Mouse (Mus musculus) right cerebral cortex, postnatal 4 days (tissue): ENCODE measurements around the gene Slc25a27.
A peak's percentile ranks its signal among the peaks of the same experiment; 100 is the strongest.

Experiments
- DNase-seq: peaks from one replicate; pipeline ENCODE4 v3.0.0-alpha.2; 2022

The Slc25a27 gene

DNA sequence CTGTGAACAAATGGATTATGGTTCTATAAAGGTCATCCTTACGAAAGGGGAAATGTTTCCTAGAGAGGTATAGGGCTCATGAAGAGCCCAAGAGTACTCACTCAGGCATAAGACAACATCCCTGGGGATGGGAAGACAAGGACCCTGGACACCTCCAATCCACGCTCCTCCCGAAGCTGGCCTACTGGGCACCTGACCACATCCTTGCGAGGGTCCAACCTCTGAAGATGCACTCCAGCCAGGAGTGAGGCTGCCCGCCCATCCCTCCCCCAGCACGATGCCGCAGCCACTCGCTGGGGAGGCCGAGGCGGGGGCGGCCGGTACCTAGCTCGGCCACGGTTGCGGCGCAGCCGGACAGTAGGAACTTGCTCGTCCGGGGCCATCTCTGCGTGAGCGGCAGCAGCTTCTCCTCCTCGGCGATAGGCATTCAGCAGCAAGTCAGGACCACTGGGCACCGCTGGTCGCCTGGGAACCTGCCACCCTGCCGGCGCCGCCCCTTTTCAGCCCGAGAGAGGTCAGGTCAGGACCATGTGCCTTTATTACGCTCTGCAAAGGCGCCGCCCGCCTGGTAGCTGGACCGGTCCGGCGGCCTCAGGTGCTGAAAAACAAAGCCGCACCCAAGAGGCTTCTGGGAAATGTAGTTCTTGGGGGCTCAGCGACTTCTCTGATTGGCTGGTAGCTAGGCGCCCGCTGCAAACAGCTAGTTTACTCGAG, at the start of gene Slc25a27:
TSS of gene Slc25a27 (minus strand) at position 639 of the 714 bp plus-strand sequence.
- DNase-seq, result peak; percentile 72

DNA sequence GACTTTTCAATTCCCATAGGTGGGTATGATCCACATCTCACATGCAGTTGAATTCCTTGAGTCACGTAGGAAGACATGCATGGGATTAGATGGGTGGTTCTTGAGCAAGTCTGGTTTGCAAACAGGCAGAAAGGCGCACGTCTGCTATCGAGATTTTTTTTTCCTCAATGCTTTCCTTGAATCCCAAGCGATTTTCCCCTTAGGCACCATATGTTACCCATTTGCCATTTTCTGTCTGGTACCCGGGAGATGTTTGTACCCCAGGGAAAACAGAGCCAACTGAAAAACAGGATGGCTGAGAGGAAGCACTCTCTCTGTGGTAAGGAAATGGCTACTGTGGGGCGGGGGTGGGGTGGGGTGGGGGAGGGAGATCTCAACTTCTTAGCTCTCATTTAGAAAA, 49.6 kb upstream of the Slc25a27 start:
- no peak for DNase-seq

DNA sequence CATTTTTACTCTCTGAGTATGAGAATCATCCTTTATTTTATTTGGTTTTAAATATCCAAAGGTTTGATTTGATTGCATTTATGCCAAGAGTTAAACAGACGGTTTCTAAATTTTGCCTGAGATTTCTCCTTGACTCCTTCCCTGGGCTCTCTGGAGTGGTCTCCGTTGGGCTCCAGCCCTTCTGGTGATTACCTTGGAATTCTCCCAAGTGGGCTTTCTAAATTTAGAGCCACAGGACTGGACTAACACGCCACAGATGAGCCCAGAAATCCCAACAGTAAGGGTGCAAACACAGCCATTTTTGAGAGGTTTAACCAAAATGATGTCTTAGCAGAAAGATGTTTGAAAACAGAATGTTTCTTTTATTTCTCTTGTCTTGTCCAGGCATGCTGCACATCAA, 47.2 kb upstream of the Slc25a27 start:
- no peak for DNase-seq

DNA sequence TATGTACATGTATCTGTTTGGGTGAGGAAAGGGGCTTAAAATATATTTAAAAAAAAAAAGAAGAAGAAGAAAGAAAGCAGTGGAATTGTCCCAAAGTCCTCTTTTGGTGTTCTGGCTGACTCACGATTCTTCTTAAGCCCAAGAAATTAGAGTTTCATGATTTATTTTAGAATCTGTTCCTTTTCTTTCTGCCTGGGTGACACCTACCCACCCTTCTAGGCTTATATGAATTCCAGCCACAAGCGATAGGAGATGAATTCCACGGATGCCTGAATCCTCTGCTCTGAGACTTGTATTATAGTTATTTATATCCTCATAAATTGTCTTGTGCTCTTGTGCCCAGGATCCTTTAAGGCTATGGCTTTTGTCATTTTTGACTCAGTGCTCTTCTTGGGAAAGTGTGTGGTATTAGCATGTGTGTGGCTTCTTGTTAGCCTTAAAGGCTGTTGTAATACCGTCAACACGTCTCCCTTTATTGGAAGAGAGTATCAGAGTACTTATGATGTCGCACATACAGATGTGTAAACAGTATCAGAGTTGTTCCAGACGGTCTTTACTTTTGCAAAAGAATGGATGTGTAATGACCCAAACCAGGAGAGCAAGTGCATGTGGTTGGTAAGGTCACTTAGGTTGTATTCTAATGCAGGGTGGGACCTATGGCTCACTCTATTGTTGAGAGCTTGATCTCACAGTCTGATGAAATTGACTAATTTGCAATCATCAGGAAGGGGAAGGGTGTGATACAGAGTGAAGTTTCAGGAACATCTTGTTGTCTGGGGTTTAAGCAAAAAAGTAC, 44.7 kb upstream of the Slc25a27 start:
- DNase-seq, result no peak

DNA sequence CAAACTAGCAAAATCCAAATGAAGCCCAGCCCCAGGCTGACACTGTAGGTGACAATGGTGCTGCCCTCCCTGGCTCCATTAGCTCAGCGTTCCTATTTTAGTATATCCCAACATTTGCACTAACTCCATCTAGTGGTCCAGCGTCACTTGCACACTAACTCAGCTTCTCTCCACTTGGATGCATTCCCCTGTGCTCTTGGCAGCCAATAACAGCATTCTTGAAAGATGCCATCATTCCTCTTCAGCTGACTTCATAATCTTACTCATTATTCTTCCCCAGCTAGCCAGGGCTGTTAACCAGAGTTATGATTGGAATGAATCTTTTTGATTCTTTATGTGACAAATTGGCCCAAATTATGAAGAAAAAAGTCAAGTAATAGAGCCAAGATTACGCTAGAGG, 40.2 kb upstream of the Slc25a27 start:
- DNase-seq, result no peak

DNA sequence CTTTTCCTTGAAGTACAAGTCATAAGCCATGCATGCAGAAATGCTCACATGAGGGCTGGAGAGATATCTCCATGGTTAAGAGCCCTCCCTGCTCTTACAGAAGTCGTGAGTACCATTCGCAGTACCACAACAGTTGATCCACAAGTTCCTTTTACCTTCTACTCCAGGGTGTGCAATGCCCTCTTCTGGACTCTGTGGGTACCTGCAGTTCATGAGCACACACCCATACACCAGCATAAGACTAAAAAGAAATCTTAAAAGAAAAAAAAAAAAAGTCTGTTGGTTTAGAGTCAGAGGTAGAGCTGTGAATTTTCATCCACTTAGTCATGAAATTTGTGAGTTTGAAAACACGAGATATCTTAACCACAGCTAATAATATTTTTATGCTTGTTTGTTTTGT, 39.7 kb upstream of the Slc25a27 start:
- no peak for DNase-seq

DNA sequence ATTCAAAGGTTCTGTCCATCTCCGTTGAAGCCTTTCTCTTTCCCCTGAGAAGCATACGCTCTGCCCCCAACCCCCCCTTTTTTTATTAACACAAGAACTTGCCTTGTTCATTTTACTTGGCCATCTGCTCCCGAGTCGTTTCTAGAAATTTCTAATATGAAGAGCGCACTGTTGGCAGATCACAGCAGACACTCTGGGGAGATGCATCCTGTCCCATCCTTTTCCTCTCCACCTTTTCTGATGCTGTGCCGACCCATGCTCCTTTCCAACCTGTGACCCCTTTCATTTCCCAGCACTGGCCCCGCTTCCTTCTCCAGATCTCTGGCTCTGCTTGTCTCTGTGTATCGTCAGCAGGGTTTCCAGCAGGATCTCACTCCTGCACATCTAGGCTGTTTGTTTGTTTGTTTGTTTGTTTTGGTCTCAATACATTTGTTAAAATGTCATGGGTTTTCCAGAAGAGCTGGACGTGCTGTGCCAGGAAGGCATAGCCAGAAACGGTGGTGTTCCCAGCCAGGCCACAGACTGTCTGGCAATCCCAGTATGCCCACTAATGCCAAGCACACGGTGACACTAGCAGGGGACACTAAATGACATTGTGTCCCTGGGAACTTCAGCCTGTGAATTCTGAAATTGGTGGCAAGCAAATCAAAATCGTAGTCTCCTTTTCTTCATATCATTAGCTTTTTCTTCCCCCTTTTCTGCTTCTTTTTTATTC, 37.4 kb upstream of the Slc25a27 start:
- no peak for DNase-seq

DNA sequence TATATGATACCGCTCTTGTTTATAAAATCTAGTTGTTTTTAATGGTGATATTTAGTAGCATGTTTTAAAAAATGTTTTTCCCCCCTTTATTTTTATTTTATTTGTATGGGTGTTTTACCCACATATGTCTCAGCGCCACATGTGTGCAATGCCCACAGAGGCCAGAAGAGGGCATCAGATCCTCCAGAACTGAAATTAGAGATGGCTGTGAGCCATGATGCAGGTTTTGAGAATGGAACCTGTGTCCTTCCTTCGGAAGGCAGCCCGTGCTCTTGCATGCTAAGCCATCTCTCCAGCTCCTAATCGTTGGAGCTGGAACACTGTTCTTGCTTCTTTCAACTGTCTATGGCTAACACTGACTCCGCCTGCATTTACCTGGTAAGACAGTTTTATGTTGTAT, 34.0 kb upstream of the Slc25a27 start:
- DNase-seq, result peak; percentile 78

DNA sequence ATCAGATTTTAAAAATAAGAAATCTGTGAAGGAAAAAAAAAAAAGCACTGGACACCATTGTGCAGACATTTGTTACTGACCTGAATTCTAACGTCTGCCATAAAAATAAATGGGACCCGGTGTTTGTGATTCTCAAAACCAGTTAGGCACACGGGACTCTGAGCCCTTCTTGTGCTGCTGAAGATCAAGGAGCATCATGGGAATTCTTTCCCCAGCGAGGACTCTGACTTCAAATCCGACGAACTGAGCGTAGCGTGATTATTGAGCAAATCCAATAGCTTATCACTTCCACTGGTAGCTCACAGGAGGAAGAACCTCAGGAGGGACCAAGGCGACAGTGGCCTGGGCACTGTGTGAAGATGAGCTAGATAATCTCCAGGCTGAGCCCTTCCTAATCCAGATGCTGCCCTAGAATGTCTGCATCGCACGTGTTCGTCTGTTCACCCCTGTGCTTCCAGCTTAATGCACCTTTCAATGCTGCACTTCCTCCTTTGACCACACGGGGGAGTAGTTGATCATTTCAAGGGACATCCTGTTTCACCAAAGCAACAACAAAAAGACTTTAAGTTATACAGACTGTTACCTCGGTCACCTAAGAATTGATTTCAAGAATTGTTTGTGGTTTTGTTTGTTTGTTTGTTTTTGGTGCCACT, 32.1 kb upstream of the Slc25a27 start:
- peak; percentile 86 for DNase-seq

DNA sequence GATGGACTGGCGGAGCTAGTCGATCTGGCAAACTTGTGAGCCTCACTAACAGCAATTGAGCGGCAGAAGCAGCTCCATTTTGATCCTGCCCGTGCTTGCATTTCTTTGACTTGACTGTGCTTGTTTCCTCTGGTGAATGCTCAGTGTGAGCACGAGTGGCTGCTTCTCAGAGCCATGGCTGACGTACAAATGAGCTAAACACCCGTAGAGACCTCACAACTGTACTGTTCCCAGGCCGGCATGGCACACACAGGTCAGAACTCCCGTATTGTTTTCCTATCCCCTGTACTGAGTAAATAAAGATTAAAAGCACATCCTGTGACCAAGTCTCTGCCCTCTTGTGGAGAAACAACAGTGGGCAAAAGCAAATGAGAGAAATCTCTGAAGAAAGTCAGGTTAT, 22.6 kb upstream of the Slc25a27 start:
- no peak for DNase-seq

DNA sequence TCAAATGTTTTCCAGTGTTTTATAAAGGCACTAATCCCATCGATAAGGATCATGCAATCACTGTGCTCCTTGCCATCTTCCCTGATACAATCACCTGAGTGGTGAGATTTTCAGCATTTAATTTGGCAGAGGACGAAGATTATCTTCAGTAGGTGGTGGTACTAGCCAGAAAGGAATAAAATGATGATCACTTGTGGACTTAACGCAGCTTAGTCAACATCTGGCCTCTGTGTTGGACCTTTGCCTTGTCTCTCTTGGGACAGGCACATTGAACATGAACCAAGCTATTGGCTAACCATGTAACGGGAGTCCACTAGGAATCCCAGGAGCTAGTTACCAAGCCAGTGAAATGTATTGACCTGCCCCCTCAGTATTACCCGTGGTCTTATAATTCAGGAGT, 17.6 kb upstream of the Slc25a27 start:
- no peak for DNase-seq

DNA sequence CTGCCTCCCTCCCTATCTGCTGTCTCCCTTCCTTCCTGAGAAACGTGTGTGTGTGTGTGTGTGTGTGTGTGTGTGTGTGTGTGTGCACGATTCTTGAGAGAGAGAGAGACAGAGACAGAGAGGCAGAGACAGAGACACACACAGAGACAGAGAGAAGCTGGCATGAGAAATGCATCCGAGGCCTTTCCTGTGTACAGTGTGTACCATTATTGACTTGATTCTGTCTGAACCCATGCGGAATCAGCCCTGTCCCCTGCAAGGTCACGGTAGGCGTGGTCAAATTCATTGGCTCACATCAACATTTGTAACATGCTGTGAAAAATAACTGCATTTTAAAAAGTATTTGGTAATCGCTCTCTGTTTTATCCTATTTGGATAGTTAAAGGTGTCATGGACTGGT, 17.1 kb upstream of the Slc25a27 start:
- DNase-seq, result no peak

DNA sequence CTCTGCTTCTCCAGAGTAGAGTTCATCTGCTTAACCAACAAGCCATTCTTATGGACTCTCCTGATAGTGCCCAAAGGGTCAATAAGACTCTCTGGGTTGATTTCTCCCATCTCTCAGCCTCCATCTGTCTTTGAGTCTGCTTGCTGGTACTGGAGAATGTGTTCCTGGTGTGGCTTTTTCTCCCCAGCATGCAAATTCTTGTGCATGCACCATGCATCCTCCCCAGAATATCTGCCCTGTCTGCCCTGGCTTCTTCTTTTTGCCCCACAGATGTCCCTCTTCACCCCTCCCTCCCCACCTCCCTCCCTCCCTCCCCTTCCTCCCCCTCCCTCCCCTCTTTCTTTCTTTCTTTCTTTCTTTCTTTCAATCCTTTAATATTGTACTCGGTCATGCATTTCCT, 10.3 kb upstream of the Slc25a27 start:
- DNase-seq, result no peak

DNA sequence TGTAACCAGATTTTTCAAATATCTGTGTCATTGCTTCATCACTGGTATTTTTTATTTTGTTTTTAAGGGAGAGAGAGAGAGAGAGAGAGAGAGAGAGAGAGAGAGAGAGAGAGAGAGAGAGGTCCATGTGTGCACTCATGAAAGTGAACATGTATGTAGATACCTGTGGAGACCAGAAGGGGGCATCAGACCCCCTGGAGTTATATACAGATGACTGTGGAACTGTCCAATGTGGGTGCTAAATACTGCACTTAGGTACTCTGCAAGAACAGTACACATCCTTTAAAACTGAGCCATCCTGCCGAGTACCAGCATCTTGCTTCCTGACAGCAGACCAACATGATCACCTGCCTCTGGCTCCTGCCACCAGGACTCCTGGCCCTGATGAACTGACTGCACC, 9.2 kb upstream of the Slc25a27 start:
- no peak for DNase-seq

DNA sequence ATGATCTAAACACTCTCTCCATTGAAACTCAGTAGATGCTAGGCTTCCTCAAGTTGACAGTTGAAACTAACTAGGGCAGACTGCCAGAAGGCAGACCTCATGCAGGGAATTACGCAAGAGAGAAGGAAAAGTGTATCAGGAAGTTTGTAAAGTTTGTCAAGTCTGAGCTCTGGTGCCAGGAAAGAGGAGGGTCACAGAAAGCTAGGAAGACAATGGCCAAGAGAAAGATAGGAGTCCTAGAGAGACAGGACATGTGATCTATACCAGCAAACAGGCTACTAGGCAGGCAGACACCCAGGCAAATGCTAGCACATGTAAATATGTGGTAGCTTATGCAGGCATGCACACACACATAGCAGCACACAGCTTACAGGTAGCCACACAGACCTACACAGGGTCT, 8.2 kb upstream of the Slc25a27 start:
- no peak for DNase-seq

DNA sequence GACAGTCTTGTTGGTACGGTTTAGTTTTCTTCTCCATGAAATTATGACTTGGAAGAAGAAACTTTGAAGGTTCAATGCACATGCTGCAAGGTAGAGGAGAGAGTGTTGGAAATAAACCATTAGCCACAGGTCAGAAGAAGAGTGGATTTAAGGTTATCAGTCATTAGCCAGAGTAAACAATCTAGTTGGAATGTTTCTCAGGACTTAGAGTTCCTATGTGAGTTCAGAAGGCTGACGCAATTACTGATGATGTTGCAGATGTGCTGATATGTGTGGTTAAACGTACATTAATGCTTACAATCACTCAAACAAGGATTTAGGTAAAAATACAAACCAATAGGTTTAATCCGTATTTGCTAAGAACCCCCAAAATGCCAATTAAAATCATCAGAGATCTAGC, 4.9 kb upstream of the Slc25a27 start:
- DNase-seq, result no peak

DNA sequence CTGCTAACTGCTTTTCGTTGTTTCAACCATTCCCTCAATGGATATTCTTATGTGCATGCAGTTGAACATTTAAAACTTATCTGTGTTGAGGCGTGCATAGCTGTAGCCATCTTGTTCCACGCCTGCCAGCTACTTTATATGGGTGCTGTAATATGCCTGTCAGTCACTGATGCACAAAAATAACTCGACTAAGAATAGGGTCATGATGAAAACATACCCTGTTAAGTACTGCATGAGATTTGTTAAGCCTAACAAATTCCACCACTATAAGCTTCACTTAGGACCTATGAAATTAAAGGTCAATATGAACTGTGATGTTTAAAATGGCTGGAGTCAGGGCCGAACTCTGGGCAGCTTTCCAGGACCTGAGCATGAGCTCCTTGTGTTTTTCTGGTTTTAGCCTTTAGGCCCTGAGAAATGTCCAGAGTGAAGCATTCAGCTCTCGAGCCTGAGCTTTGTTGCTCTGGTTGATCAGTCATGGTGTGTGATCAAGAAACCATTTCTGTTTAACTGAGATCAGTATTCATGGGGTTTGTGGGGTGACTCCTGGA, 2.2 kb upstream of the Slc25a27 start:
- DNase-seq, result no peak

DNA sequence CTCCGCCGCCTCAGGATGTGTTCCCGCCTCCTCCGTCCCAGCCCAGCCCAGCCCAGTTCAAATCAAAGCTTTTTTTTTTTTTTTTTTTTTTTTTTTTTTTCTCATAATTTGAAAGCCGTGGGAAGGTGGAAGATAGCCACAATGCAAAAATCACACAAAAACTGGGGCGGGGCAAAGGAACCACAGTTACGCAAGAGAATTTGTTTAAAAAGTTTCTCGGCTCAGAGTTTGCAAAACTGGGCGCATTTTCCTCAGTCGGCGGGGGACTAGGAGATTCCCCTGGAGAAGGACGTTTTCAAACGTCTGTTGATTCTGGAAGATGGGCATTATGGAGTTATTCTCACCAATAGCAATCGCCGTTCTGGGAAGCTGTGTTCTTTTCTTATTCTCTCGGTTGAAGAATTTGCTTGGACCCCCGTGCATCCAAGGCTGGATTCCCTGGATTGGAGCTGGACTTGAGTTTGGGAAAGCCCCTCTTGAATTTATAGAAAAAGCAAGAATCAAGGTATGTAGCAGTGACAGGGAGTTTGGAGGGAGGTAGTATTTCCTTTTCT, 353 bp upstream of the Slc25a27 start, which contains the start of gene Cyp39a1:
TSS of gene Cyp39a1 (plus strand) at position 136 of the 554 bp plus-strand sequence.
- DNase-seq, result no peak

DNA sequence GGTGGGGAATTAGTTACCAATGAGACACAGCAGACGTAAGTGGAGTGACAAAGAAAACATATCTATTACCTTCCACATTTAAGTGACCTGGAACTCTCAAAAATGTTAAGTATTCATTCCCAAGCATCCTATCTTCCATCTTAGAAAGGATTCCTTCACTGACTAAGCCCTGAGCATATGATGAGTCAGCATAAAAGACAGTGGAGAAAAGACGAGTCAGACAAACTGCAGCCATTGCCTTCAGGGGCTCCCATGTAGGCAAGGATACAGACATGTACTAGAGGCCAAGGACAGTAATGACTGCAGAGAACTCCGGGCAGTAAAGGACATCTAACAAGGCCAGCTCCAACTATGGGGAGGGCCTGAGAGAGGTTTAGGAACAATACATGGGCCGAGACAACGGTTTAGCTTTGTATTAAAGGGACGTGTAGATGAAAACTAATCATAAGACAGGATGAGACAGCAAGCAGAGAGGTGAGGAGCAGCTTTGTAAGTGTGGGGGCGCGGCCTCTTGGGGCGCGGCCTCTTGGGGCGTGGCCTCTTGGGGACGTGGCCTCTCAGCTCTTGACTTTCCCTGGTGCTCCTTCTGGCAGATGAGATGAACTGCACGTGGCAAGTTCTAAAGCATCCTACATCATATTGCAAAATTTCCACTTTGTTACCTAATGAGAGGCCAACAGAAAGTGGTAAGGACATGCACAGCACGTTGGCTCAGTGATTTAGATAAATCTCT, 15.5 kb downstream of the Slc25a27 start:
- no peak for DNase-seq

DNA sequence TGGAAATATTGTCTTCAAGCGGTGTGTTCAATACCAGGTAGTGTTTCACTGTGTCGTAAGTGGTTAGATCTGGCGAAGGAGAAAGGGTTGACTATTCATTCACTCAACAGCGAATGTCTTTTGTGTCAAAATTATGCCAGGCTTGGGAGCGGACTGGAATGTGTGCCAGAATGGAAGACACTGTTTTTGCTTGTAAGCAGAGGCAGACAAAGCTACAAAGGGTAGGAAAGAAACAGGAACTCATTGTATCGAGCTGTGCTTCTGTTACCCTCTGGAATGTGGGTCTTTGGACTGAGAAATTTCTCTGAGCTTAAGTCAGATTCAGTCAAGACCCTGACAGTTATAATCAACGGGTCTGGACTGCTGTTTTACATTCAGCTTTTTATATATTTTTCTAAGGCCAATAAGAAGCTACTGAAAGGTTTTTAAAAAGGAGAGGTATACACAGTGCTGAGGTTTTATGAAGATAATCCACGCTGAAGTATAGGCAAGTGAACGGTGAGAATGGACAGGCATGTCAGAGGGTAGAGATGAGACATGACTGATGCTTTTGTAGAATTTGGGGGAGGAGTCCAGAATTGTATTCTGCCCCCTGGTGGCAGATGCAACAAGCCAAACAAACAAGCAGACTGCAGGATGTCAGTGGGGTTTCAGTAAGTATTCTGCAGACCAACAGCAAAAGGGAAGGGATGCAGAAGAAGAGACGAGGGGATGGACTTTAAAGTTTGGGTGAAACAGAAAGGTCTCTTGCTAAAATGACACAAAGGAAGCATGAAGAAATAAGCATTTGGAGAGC, 17.2 kb downstream of the Slc25a27 start:
- DNase-seq, result no peak

DNA sequence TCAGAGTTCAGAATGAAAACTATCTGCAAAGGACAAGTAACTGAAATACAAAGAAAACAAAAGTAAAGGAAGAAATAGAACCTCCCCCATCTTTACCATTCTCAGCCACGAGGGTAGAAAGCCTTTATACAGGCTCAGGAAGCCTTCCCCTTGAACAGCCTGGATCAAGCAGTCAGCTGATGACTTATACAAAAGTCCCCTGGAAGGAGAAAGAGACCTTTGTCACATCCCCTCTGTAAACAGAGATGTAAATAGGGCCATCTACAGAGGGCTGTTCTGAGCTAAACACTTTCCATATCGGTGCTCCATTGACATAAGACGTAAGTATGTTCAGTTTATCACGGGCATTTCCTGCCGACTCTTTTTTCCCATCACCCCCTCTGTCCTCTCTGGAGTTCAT, 20.1 kb downstream of the Slc25a27 start:
- DNase-seq, result no peak
